Mouse (Mus musculus): ENCODE data around the gene Krtap5-5. TPM values are rescaled to one million over a fixed set of nuclear protein-coding genes. Genes with fewer than 3 reads are reported as not detected.
A peak's percentile ranks its signal among the peaks of the same experiment; 100 is the strongest.
"Not testable (repeated sequence)": the region's sequence is repeated elsewhere in the genome, so short reads cannot be mapped to it uniquely, and the experiment has no call there.

Gene Krtap5-5
- total RNA-seq (2014; fragmentation: Nextera tagmentation) (not detected in 2 replicates), total RNA-seq (2017) (not detected in 2 replicates)

DNA sequence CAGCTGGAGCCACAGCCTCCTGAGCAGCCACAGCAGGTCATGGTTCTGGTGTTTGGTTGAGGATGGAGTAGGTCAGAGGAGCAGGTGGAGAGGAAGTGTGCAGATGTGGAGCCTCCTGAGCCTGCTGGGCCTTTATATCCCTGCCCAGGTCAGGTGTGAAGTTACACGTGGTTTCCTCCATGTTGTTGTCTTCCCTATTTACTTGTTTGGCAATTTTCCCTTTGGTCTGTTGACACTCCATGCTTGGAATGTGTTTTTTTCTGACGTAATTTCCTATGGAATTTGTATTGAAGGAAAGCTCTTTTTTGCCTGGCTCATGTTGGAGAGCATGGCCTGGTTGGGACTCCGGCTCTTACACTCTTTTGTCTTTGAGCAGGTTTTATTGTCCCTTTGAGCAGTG lies at the start of gene Krtap5-5:
Krtap5-5 (minus strand) TSS at position 101 of the 400 bp plus-strand sequence.
- ATAC-seq (replicated peaks; ENCODE audit: low FRiP score, low TSS enrichment, poor library complexity, severe bottlenecking): not testable (repeated sequence)

- not testable (repeated sequence) for ATAC-seq (replicated peaks; ENCODE audit: low FRiP score, low TSS enrichment, poor library complexity, severe bottlenecking)
Observed at GRCm38 (mm10) chr7:142279291-142279690, 49.5 kb upstream of the Krtap5-5 start.

- peak; percentile 86 for ATAC-seq (replicated peaks; ENCODE audit: low FRiP score, low TSS enrichment, poor library complexity, severe bottlenecking)
Observed at GRCm38 (mm10) chr7:142278183-142278582, 48.4 kb upstream of the Krtap5-5 start.

DNA sequence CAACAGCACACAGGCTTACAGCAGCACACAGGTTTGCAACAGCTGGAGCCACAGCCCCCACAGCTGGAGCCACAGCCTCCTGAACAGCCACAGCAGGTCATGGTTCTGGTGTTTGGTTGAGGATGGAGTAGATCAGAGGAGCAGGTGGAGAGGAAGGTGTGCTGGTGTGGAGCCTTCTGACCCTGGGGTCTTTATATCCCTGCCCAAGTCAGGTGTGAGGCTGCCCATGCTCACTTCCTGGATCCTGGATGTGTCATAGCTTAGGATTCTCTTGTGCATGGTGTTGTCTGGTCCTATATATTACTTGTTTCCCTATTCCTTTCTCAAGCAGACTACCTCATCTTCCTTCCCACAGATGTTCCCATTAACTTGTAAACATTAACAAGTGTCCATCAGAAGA lies 44.5 kb upstream of the Krtap5-5 start, which contains the start of gene Gm4559:
Gm4559 (minus strand) TSS at position 101 of the 400 bp plus-strand sequence.
- not testable (repeated sequence) for ATAC-seq (replicated peaks; ENCODE audit: low FRiP score, low TSS enrichment, poor library complexity, severe bottlenecking)

GRCm38 (mm10) chr7:142258254-142258653 lies 28.5 kb upstream of the Krtap5-5 start, which contains the start of gene Gm2431:
Gene Gm2431 (minus strand): TSS chr7:142258354.
- ATAC-seq (replicated peaks; ENCODE audit: low FRiP score, low TSS enrichment, poor library complexity, severe bottlenecking): not testable (repeated sequence)

DNA sequence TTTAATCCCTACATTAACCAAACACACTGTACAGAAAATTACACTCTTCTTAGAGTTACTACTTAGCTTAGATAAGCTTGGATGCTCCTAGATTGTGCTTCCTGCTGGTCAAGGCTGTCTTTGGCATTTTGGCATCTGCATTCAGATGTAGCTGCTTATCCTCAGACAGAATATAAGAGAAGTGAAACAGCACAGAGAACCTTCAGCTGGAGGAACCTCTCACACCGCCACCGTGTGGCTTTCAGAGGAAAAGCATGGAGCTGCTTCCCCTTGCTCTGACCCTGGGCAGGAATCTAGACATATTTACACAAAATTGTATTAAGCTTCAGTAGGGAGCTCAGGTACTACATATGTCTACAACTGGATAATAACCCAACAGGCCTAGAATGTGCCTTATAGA lies 25.7 kb upstream of the Krtap5-5 start:
- ATAC-seq (replicated peaks; ENCODE audit: low FRiP score, low TSS enrichment, poor library complexity, severe bottlenecking): peak; percentile 77; the same call in 1 of the 2 replicates

DNA sequence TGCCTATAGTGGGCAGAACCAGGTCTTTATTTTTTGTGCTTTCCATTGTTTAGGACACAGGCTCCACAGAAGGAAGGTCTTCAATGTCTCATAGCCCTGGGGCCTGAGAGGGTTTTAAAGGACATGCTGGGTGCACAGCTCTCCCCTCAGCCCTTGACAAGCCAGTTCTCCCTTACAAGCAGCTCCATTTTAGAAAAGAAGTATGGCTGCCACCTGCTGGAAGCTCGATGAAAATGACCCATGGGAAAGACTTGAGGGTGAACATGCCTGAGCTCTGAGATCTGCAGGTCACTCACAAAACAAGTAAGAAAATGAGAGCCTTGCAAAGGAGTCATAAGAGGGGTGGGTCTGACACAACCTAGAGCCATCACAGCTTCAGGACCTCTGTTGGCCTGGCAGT lies 20.1 kb upstream of the Krtap5-5 start:
- ATAC-seq (replicated peaks; ENCODE audit: low FRiP score, low TSS enrichment, poor library complexity, severe bottlenecking): peak; percentile 71

GRCm38 (mm10) chr7:142240978-142241377 lies 11.2 kb upstream of the Krtap5-5 start, which contains the start of gene Gm40460:
Gene Gm40460 (minus strand): TSS chr7:142241078.
- no peak for ATAC-seq (replicated peaks; ENCODE audit: low FRiP score, low TSS enrichment, poor library complexity, severe bottlenecking)

- no peak for ATAC-seq (replicated peaks; ENCODE audit: low FRiP score, low TSS enrichment, poor library complexity, severe bottlenecking)
Observed at GRCm38 (mm10) chr7:142231540-142231939, 1.8 kb upstream of the Krtap5-5 start.

GRCm38 (mm10) chr7:142224518-142224917 lies 5.3 kb downstream of the Krtap5-5 start:
- no peak for ATAC-seq (replicated peaks; ENCODE audit: low FRiP score, low TSS enrichment, poor library complexity, severe bottlenecking)

DNA sequence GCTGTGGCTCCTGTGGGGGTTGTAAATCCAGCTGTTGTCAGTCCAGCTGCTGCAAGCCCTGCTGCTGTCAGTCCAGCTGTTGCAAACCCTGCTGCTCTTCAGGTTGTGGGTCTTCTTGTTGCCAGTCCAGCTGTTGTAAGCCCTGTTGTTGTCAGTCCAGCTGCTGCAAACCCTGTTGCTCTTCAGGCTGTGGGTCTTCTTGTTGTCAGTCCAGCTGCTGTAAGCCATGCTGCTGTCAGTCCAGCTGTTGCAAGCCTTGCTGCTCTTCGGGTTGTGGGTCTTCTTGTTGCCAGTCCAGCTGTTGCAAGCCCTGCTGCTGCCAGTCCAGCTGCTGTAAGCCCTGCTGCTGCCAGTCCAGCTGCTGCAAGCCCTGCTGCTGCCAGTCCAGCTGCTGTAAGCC lies 17.6 kb downstream of the Krtap5-5 start:
- not testable (repeated sequence) for ATAC-seq (replicated peaks; ENCODE audit: low FRiP score, low TSS enrichment, poor library complexity, severe bottlenecking)

GRCm38 (mm10) chr7:142211559-142211958 lies 18.2 kb downstream of the Krtap5-5 start, which contains the start of gene Gm7579:
Gene Gm7579 (plus strand): TSS chr7:142211859.
- ATAC-seq (replicated peaks; ENCODE audit: low FRiP score, low TSS enrichment, poor library complexity, severe bottlenecking): no peak

- ATAC-seq (replicated peaks; ENCODE audit: low FRiP score, low TSS enrichment, poor library complexity, severe bottlenecking): not testable (repeated sequence)
Observed at GRCm38 (mm10) chr7:142206891-142207290, 22.9 kb downstream of the Krtap5-5 start.

DNA sequence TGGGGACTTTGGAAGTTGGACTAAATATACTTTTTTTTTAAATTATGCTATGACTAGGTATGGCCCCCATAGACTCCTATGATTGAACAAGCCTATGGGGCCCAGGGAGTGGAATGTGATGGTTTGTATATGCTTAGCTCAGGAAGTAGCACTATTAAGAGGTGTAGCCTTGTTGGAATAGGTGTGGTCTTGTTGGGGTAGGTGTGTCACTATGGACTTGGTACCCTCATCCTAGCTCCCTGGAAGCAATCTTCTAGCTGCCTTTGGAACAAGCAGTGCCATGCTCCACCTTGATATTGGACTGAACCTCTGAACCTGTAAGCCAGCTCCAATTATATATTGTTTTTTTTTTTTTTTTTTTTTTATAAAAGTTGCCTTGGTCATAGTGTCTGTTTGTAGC lies 24.3 kb downstream of the Krtap5-5 start:
- ATAC-seq (replicated peaks; ENCODE audit: low FRiP score, low TSS enrichment, poor library complexity, severe bottlenecking): no peak

DNA sequence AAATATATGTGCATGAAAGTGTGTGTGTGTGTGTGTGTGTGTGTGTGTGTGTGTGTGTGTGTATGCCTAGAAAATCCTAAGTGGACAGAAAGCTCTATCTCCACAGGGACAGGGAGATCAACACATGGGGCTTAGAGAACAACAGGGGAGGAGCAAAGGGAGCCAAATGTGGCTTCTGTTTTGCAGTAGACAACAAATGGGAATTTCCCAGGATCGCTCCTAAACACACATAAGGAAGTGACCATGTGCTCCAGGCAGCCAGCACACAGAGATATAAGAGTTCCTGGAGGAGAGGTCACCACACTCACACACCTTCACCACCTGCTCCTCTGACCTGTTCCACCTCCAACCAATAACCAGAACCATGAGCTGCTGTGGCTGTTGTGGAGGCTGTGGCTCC lies 28.7 kb downstream of the Krtap5-5 start, which contains the start of gene Krtap5-3:
Krtap5-3 (plus strand) TSS at position 301 of the 400 bp plus-strand sequence.
- no peak for ATAC-seq (replicated peaks; ENCODE audit: low FRiP score, low TSS enrichment, poor library complexity, severe bottlenecking)

GRCm38 (mm10) chr7:142198748-142199147 lies 31.0 kb downstream of the Krtap5-5 start:
- ATAC-seq (replicated peaks; ENCODE audit: low FRiP score, low TSS enrichment, poor library complexity, severe bottlenecking): no peak

DNA sequence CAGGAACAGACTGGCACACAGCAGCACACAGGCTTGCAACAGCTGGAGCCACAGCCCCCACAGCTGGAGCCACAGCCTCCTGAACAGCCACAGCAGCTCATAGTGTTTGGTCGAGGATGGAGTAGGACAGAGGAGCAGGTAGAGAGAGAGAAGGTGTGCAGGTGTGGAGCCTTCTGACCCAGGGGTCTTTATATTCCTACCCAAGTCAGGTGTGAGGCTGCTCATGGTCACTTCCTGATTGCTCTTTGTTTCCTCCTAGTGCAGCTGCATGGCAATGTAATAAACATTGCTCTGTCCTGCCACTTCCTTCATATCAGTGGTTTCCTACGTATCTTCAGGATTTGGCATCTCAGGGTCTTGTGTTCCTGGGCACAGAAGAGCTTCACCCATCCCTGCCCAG lies 39.5 kb downstream of the Krtap5-5 start, which contains the start of gene Gm10153:
Gm10153 (minus strand) TSS at position 101 of the 400 bp plus-strand sequence.
- no peak for ATAC-seq (replicated peaks; ENCODE audit: low FRiP score, low TSS enrichment, poor library complexity, severe bottlenecking)

GRCm38 (mm10) chr7:142188156-142188555 lies 41.6 kb downstream of the Krtap5-5 start:
- no peak for ATAC-seq (replicated peaks; ENCODE audit: low FRiP score, low TSS enrichment, poor library complexity, severe bottlenecking)

GRCm38 (mm10) chr7:142181021-142181420 lies 48.8 kb downstream of the Krtap5-5 start:
- ATAC-seq (replicated peaks; ENCODE audit: low FRiP score, low TSS enrichment, poor library complexity, severe bottlenecking): no peak
